Mouse (Mus musculus): ENCODE measurements at regions not wholly inside any gene's neighbourhood (a gene's known extent, or its start where the extent isn't known, plus 50 kb on each side); places are given as distances from the start of the nearest gene placed in this dataset.

DNA sequence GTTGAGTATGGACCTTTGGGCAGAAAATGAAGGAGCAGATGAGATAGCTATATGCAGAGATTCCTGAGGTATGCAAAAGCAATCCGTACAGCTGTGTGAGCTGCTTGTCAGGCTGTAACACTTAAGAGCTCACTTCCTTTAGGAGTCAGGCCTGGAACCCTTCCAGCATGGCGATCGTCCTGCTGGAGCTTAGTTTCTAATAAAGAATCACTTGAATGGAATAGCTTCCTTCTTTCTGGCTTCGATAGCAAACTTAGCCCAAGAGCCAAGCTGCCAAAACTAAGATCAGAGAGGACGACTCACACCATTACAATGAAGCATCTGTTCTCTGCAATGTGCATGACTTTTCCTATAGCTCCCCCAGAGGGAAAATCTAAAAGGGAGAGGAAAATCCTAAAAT is 253.4 kb upstream of the Amot start:
- peak in 1 of 2 experiments; percentile 4 for DNase-seq (ENCODE audit: low spot score in 2 of 2)

DNA sequence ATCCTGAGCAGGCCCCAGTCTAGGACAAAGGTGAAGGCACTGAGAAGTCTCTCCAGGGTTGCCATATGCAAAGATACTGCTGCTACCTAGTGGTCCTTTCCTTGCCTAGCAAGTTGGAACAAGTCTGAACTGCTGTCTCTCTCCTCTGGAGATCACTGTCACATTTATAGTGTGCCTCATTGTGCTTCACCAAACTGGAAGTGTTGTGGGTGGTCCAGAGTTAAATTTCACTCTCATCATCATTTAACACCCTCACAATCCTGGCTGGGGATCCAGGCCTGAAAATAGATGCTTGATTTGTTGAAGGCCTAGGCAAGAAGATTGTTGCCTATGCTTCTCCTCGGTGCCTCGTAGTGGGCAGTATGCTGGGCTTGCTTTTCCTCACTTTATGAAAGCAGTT is 248.4 kb upstream of the Amot start:
- DNase-seq (ENCODE audit: low spot score in 2 of 2): no peak

All from frontal cortex, postnatal 10 days (tissue).